Mouse (Mus musculus): ENCODE data around the gene Krtap9-3. TPM values are rescaled to one million over a fixed set of nuclear protein-coding genes. Genes with fewer than 3 reads are reported as not detected.

Krtap9-3 gene
- total RNA-seq (2023; ENCODE audit: inconsistent age) = not detected in 4 replicates

DNA sequence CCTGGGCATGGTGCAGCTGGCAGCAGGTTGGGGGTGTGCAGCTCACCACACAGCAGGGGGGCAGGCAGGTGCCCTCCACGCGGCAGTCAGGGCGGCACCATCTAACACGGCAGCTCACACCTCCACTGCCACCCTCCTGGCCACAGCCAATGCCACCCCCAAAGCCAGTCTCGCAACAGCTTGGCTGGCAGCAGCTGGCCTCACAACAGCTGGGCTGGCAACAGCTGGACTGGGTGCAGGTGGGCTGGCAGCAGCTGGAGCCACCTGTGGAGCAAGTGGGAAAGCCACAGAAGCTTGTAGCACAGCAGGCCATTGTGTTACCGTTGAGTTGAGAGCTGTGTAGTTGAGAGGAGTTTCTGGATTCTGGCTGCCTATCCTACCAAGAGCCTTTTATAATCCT is at the start of gene Krtap9-3:
Gene Krtap9-3, minus strand, starts transcription at position 364 of the 400 bp plus-strand sequence.

DNA sequence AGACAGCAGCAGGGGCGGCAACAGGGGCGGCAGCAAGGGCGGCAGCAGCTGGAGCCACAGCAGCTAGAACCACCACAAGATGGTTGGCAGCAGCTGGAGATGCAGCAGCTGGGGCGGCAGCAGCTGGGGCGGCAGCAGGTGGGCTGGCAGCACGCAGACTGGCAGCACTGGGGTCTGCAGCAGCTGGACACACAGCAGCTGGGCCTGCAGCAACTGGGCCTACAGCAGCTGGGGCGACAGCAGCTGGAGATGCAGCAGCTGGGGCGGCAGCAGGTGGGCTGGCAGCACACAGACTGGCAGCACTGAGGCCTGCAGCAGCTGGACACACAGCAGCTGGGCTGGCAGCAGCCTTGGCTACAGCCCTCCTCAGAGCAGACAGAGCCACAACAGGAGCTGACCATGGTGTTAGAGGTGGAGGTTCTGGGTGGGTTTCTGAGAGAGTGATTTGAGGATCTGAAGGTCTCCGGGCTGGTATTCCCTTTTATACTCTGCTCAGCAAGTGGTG is 45.8 kb upstream of the Krtap9-3 start, which contains the start of gene Krtap4-7:
Gene Krtap4-7, minus strand, starts transcription at position 455 of the 505 bp plus-strand sequence.

DNA sequence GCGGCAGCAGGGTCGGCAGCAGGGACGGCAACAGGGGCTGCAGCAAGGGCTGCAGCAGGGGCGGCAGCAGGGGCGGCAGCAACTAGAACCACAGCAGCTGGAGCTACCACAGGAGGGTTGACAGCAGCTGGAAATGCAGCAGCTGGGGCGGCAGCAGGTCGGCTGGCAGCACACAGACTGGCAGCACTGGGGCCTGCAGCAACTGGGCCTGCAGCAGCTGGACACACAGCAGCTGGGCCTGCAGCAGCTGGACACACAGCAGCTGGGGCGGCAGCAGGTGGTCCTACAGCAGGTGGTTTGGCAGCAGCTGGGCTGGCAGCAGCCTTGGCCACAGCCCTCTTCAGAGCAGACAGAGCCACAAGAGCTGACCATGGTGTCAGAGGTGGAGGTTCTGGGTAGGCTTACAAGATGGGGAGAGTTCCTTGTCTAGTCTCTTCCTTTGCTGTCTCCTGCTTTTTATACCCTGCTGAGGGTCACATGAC is 36.8 kb upstream of the Krtap9-3 start, which contains the start of gene Krtap4-2:
Gene Krtap4-2, minus strand, starts transcription at position 432 of the 482 bp plus-strand sequence.

DNA sequence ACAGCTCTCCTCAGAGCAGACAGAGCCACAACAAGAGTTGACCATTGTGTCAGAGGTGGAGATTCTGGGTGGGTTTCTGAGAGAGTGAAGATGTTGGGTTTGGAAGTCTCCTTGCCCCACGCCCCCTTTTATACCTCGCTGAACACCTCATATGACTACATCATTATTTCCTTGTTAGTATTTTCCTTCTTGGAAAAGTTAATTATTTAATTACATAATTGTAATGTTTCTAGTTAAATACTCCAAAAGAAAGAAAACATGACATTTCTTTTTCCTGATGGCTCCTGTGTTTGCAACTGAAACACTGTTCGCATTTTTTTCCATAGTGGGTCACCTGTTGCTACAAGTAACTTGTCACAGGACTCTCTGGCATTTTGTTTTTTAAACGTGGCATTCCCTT is 30.2 kb upstream of the Krtap9-3 start, which contains the start of gene Krtap4-1:
Gene Krtap4-1, minus strand, starts transcription at position 101 of the 400 bp plus-strand sequence.

DNA sequence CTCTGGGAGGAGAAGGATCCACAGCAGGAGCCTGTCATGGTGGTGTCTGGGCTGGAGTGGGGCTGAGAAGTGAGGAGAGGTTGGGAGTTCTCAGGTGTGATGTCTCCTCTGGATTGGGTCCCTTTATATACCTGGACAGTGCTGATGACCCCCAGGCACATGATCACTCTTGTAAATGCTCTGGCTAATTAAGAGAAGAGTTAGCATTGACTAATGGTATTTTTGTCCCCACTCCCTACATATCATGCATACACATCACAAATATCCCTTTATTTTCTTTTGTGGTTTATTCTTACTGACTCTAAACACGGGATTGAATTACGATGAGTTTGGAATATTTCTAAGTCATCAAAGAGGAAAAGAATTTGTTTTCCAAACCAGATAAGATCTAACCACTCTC is 22.4 kb upstream of the Krtap9-3 start, which contains the start of gene Gm11562:
Gene Gm11562, minus strand, starts transcription at position 101 of the 400 bp plus-strand sequence.

DNA sequence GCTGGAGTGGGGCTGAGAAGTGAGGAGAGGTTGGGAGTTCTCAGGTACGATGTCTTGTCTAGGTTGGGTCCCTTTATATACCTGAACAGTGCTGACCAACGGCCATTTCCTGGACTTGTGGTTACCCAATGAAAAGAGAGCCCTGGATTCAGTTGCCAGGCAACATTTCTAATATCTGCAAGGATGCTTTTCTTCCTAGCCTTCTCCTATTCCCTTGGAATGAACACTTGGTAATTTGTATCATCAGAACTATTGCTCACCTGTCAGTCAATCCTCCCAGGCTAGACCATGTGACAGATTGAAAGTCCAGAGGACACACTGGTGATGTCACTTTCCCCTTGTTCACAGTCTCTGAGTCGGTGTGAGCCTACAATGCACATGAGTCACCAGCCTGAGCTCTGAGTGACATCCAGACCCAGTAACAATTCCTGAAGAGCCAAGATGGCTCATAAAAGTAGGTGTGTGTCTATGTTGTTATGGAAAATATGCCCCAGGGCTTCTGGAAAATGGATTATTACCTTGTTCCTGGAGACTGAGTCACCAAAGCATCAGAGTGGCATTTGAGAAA is 17.0 kb upstream of the Krtap9-3 start, which contains the start of gene Krtap2-4:
Gene Krtap2-4, minus strand, starts transcription at position 51 of the 568 bp plus-strand sequence.

DNA sequence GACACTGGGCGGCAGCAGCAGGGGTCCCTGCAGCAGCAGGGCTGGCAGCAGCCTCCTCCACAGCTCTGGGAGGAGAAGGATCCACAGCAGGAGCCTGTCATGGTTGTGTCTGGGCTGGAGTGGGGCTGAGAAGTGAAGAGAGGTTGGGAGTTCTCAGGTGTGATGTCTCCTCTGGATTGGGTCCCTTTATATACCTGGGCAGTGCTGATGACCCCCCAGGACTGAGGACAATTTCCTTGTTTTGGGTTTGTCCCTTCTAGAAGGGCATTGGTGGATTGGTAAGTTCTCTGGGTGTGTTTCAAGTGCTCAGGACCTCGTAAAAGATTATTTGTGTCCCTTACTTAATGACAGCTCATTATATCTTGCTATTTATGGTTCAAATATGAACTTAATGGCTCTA is 12.2 kb upstream of the Krtap9-3 start, which contains the start of gene Gm11937:
Gene Gm11937, minus strand, starts transcription at position 101 of the 400 bp plus-strand sequence.

DNA sequence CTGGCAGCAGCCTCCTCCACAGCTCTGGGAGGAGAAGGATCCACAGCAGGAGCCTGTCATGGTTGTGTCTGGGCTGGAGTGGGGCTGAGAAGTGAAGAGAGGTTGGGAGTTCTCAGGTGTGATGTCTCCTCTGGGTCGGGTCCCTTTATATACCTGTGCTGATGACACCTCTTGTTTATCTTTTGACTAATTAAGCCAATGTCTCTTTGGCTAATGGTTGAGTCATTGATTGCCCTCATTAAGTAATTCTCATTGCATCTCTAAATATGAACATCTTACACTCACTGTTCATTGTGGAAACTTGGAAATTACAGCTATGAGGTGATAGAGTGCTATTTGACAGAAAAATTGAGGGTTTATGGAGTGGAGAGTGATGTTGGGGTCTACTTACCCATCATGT is 5.3 kb upstream of the Krtap9-3 start, which contains the start of gene Gm11938:
Gene Gm11938, minus strand, starts transcription at position 101 of the 400 bp plus-strand sequence.

DNA sequence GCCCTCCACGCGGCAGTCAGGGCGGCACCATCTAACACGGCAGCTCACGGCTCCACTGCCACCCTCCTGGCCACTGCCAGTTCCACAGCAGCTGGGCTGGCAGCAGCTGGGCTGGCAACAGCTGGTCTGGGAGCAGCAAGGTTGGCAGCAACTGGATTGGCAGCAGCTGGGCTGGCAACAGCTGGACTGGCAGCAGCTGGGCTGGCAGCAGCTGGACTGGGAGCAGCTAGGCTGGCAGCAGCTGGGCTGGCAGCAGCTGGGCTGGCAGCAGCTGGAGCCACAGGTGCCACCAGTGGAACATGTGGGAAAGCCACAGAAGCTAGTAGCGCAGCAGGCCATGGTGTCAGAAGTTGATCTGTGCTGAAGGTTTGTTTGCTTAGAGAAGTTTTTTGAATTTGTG is 6.9 kb downstream of the Krtap9-3 start, which contains the start of gene Krtap1-3:
Gene Krtap1-3, minus strand, starts transcription at position 359 of the 400 bp plus-strand sequence.

DNA sequence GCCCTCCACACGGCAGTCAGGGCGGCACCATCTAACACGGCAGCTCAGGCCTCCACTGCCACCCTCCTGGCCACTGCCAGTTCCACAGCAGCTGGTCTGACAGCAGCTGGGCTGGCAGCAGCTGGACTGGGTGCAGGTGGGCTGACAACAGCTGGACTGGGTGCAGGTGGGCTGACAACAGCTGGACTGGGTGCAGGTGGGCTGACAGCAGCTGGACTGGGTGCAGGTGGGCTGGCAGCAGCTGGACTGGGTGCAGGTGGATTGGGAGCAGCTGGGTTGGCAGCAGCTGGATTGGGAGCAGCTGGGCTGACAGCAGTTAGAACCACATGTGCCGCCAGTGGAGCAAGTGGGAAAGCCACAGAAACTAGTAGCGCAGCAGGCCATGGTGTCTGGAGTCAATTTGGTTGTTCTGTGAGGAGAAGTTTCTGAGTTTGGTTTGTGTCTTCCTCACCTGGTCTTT is 14.6 kb downstream of the Krtap9-3 start, which contains the start of gene Krtap1-4:
Gene Krtap1-4, minus strand, starts transcription at position 410 of the 460 bp plus-strand sequence.

DNA sequence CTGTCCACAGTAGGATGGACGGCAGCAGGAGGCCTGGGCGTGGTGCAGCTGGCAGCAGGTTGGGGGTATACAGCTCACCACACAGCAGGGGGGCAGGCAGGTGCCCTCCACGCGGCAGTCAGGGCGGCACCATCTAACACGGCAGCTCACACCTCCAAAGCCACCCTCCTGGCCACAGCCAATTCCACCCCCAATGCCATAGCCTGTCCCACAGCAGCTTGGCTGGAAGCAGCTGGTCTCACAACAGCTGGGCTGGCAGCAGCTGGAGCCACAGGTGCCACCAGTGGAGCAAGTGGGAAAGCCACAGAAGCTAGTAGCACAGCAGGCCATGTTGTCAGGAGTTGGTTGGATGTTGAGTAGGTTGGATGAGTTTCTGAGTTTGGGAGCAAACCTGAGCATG is 17.3 kb downstream of the Krtap9-3 start, which contains the start of gene Krtap1-5:
Gene Krtap1-5, minus strand, starts transcription at position 381 of the 400 bp plus-strand sequence.

DNA sequence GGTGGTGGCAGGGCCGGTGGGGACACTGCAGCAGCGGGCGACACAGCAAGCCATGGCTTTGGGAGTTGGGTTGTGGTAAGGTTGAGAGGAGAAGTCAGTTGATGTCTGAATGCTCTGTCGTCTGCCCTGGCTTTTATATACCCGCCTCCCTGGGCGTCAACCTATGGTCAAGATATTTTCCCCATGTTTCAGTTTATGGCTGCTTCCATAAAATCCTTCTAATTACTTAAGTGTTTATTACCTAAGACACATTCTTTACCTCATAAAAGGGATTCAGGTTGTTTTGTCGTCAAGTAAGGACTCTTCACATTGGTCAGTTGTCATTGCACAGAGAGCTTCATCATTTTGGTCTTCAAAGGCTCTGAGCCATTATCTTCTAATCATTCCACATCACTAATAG is 31.4 kb downstream of the Krtap9-3 start, which contains the start of gene Krtap3-1:
Gene Krtap3-1, minus strand, starts transcription at position 101 of the 400 bp plus-strand sequence.

DNA sequence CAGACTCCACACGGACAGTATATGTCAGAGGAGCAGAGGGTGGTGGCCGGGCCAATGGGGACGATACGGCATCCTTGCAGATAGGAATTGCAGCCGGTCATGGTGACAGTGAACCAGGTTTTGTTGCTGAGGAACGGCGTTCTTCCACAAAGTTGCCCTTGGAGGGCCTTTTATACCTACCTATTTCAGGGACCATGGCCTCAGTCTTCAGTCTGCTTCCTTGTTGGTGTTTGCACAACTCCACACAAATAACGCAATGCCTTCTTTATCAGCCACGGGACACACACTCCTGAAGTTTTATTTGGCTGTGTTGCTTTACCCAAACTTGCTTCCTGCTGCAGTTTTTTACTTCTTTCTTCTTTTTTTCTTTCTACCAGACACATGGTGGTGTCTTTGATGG is 38.5 kb downstream of the Krtap9-3 start, which contains the start of gene Gm11939:
Gene Gm11939, minus strand, starts transcription at position 101 of the 400 bp plus-strand sequence.

DNA sequence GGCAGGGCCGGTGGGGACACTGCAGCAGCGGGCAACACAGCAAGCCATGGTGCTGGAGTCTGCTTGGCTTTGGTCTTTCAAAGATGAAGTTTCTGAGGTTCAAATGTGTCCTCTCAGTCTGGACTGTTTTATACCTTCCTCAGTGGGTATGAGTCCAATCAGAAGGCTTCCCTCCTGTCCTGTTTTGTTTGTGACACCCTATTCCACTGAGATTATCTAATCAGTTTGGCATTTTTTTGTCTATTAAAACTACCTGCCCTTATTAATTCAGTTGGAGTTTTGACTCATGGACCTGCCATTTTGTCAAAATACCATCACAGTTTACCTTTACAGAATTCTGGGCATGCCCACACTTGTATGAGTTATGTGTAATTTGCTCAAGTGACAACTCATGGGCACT is 41.2 kb downstream of the Krtap9-3 start, which contains the start of gene Krtap3-2:
Gene Krtap3-2, minus strand, starts transcription at position 101 of the 400 bp plus-strand sequence.

DNA sequence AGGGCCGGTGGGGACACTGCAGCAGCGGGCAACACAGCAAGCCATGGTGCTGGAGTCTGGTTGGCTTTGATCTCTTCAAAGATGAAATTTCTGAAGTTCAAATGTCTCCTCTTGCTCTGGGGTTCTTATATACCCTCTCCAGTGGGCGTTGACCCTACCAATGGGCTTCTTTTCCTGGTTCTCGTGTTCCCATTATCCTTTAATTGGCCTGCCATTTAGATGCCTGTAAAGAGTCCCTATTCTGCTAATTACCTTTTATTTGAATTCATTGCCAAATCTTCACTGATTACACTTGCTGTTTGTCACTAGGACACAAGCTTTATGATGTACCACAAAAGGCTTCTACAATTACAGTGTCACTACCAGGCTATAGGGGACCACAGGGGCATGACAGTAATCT is 47.1 kb downstream of the Krtap9-3 start, which contains the start of gene Krtap3-3:
Gene Krtap3-3, minus strand, starts transcription at position 101 of the 400 bp plus-strand sequence.

Other genes with a start within 250 kb of the Krtap9-3 start
- not detected in 4 replicates for gene Krt27, start 247.0 kb downstream of the Krtap9-3 start, total RNA-seq (2023; ENCODE audit: inconsistent age)
- not detected in 4 replicates for gene Krt28, start 223.2 kb downstream of the Krtap9-3 start, total RNA-seq (2023; ENCODE audit: inconsistent age)
- 1.7 to 4.1 TPM (median 2.1 TPM) in 4 replicates for gene Krt10, start 208.7 kb downstream of the Krtap9-3 start, total RNA-seq (2023; ENCODE audit: inconsistent age)
- not detected in 4 replicates for gene Krt12, start 175.8 kb downstream of the Krtap9-3 start, total RNA-seq (2023; ENCODE audit: inconsistent age)
- not detected in 4 replicates for gene Krt20, start 160.0 kb downstream of the Krtap9-3 start, total RNA-seq (2023; ENCODE audit: inconsistent age)
- not detected in 4 replicates for gene Krt23, start 105.0 kb downstream of the Krtap9-3 start, total RNA-seq (2023; ENCODE audit: inconsistent age)
- not detected in 4 replicates for gene Krt39, start 76.8 kb downstream of the Krtap9-3 start, total RNA-seq (2023; ENCODE audit: inconsistent age)
- not detected in 4 replicates for gene Krt40, start 54.9 kb downstream of the Krtap9-3 start, total RNA-seq (2023; ENCODE audit: inconsistent age)
- not detected in 4 replicates for gene Krtap3-3, start 47.2 kb downstream of the Krtap9-3 start, total RNA-seq (2023; ENCODE audit: inconsistent age)
- not detected in 4 replicates for gene Krtap3-2, start 41.3 kb downstream of the Krtap9-3 start, total RNA-seq (2023; ENCODE audit: inconsistent age)
- not detected in 4 replicates for gene Gm11939, start 38.6 kb downstream of the Krtap9-3 start, total RNA-seq (2023; ENCODE audit: inconsistent age)
- gene Krtap3-1, start 31.5 kb downstream of the Krtap9-3 start, total RNA-seq (2023; ENCODE audit: inconsistent age) = not detected in 4 replicates
- gene Krtap1-5, start 17.1 kb downstream of the Krtap9-3 start, total RNA-seq (2023; ENCODE audit: inconsistent age) = not detected in 4 replicates
- gene Krtap1-4, start 14.5 kb downstream of the Krtap9-3 start, total RNA-seq (2023; ENCODE audit: inconsistent age) = not detected in 4 replicates
- not detected in 4 replicates for gene Krtap1-3, start 6.8 kb downstream of the Krtap9-3 start, total RNA-seq (2023; ENCODE audit: inconsistent age)
- not detected in 4 replicates for gene Gm11938, start 5.2 kb upstream of the Krtap9-3 start, total RNA-seq (2023; ENCODE audit: inconsistent age)
- gene Gm11937, start 12.1 kb upstream of the Krtap9-3 start, total RNA-seq (2023; ENCODE audit: inconsistent age) = not detected in 4 replicates
- not detected in 4 replicates for gene Krtap2-4, start 16.7 kb upstream of the Krtap9-3 start, total RNA-seq (2023; ENCODE audit: inconsistent age)
- gene Gm11562, start 22.3 kb upstream of the Krtap9-3 start, total RNA-seq (2023; ENCODE audit: inconsistent age) = not detected in 4 replicates
- not detected in 4 replicates for gene Krtap4-1, start 30.1 kb upstream of the Krtap9-3 start, total RNA-seq (2023; ENCODE audit: inconsistent age)
- gene Krtap4-2, start 37.0 kb upstream of the Krtap9-3 start, total RNA-seq (2023; ENCODE audit: inconsistent age) = not detected in 4 replicates
- gene Krtap4-7, start 46.0 kb upstream of the Krtap9-3 start, total RNA-seq (2023; ENCODE audit: inconsistent age) = not detected in 4 replicates
- not detected in 4 replicates for gene Gm11555, start 52.1 kb upstream of the Krtap9-3 start, total RNA-seq (2023; ENCODE audit: inconsistent age)
- not detected in 4 replicates for gene Gm11563, start 60.9 kb upstream of the Krtap9-3 start, total RNA-seq (2023; ENCODE audit: inconsistent age)
- not detected in 4 replicates for gene Krtap4-6, start 67.9 kb upstream of the Krtap9-3 start, total RNA-seq (2023; ENCODE audit: inconsistent age)
- gene Gm14190, start 92.6 kb upstream of the Krtap9-3 start, total RNA-seq (2023; ENCODE audit: inconsistent age) = not detected in 4 replicates
- not detected in 4 replicates for gene Gm14180, start 136.2 kb upstream of the Krtap9-3 start, total RNA-seq (2023; ENCODE audit: inconsistent age)
- not detected in 4 replicates for gene Gm11595, start 174.8 kb upstream of the Krtap9-3 start, total RNA-seq (2023; ENCODE audit: inconsistent age)
- gene Krtap4-8, start 182.6 kb upstream of the Krtap9-3 start, total RNA-seq (2023; ENCODE audit: inconsistent age) = not detected in 4 replicates
- gene Krtap4-9, start 187.1 kb upstream of the Krtap9-3 start, total RNA-seq (2023; ENCODE audit: inconsistent age) = not detected in 4 replicates
- not detected in 4 replicates for gene Gm11596, start 195.4 kb upstream of the Krtap9-3 start, total RNA-seq (2023; ENCODE audit: inconsistent age)
- not detected in 4 replicates for gene Gm11569, start 200.8 kb upstream of the Krtap9-3 start, total RNA-seq (2023; ENCODE audit: inconsistent age)
- gene Gm11554, start 206.3 kb upstream of the Krtap9-3 start, total RNA-seq (2023; ENCODE audit: inconsistent age) = not detected in 4 replicates
- not detected in 4 replicates for gene Krtap4-13, start 211.8 kb upstream of the Krtap9-3 start, total RNA-seq (2023; ENCODE audit: inconsistent age)
- gene Gm11564, start 217.6 kb upstream of the Krtap9-3 start, total RNA-seq (2023; ENCODE audit: inconsistent age) = not detected in 4 replicates
- gene 2300003K06Rik, start 240.0 kb upstream of the Krtap9-3 start, total RNA-seq (2023; ENCODE audit: inconsistent age) = not detected in 4 replicates

All from B cell, adult (primary cell).